Mouse (Mus musculus) bone marrow, adult 2 months (tissue): Measurements from ENCODE around the gene Gys1. TPM values are rescaled to one million over a fixed set of nuclear protein-coding genes. Genes with fewer than 3 reads are reported as not detected.
A peak's percentile ranks its signal among the peaks of the same experiment; 100 is the strongest.

Experiments used
- H3K27ac ChIP-seq: fragments of 200-500 bp; 2 replicates; pipeline ENCODE4 v1.5.1; 2012; ENCODE audit warnings: low read depth, mild to moderate bottlenecking, control low read depth, inconsistent platforms, low read length; ENCODE audit not compliant: control insufficient read depth, poor library complexity, insufficient read depth
- H3K4me1 ChIP-seq: fragments of 200-500 bp; 2 replicates; pipeline ENCODE4 v1.6.1; 2011; ENCODE audit warnings: low read length; ENCODE audit not compliant: control insufficient read depth, insufficient read depth
- H3K4me3 ChIP-seq: fragments of 200-500 bp; replicated peaks from 2 replicates; pipeline ENCODE3; 2011; ENCODE audit warnings: mild to moderate bottlenecking, low read depth, low read length, control low read depth; ENCODE audit not compliant: control insufficient read depth
- CTCF ChIP-seq: fragments of 200-500 bp; IDR thresholded peaks from 2 replicates; pipeline ENCODE4 v1.5.1; 2011; ENCODE audit warnings: low read length, control low read depth; ENCODE audit not compliant: control insufficient read depth, insufficient read depth
- POLR2A ChIP-seq: fragments of 200-500 bp; IDR thresholded peaks from 2 replicates; pipeline ENCODE4 v1.6.1; 2011; ENCODE audit warnings: low read depth, mild to moderate bottlenecking, control low read depth, low read length, borderline replicate concordance; ENCODE audit not compliant: control insufficient read depth
- WGBS: fragments of 180-500 bp; shearing (Covaris S2); methylation state at CpG from one replicate; pipeline ENCODE4 v1.1.7; 2018; 5-methylcytosine and 5-hydroxymethylcytosine counted together
- polyA plus RNA-seq: library from polyadenylated mRNA; stranded (reverse); fragments of >200 nt; gene quantifications from 2 replicates; pipeline ENCODE4 v1.2.4, GENCODE M21; 2011; ENCODE audit warnings: low replicate concordance; ENCODE audit not compliant: missing spikeins, insufficient read depth, insufficient read length

Gene Gys1
- polyA plus RNA-seq, 1 experiment: 17.4 TPM

DNA sequence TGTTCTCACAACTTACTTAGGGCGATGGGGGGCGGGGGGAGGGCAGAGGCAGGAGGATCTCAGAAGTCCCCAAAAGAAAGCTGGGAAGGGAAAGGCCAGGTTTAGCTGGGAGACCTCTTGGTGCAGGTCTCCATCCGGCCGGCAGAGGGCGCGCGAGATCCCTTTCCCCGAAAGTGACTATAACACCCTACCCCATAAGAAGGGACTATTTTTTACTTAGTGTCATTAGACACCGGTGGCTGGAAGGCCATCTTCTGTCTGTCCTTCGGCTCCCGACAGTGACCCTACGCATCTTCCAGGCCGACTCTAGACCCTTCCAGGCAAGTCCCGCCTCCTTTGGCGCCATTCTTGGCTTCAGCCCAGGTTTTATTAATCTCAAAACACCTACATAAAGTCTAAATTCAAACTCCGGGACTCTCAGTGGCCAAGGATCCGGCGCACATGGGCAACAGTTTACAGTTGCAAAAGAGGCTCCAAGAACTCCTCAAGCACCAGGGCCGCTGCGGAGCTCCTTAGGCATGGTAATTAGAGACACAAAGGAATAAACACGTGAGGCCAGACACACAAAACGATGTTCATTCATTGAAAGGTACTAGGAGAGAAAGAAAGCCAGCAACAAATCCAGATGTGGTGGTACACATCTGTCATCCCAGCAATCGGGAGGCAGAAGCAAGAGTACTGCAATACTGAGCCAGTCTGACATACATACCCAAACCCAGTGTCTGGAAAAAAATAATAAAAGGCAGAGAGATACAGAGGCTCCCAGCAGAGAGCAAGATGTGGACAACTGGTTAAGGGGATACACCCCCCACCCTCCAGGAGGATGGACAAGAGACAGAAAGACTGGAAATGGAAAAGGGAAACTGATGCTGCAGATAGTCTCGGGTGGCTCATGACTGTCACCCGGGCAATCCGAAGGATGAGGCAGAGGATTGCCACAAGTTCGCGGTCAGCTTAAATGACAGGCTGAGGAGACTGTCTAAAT, 29.3 kb upstream of the Gys1 start, which contains the start of gene Kcna7:
Gene Kcna7 (plus strand): TSS at position 563 of the 985 bp plus-strand sequence.
- WGBS: 8% methylated on average over 28 of the region's 28 CpGs
- TF ChIP-seq POLR2A (no peak), CTCF (peak; percentile 90)
- H3K27ac ChIP-seq: no peak within 1 kb of the TSS
- H3K4me1 ChIP-seq: no peaks in the 10 kb centered on the region
- no peak within 1 kb of the TSS for H3K4me3 ChIP-seq

DNA sequence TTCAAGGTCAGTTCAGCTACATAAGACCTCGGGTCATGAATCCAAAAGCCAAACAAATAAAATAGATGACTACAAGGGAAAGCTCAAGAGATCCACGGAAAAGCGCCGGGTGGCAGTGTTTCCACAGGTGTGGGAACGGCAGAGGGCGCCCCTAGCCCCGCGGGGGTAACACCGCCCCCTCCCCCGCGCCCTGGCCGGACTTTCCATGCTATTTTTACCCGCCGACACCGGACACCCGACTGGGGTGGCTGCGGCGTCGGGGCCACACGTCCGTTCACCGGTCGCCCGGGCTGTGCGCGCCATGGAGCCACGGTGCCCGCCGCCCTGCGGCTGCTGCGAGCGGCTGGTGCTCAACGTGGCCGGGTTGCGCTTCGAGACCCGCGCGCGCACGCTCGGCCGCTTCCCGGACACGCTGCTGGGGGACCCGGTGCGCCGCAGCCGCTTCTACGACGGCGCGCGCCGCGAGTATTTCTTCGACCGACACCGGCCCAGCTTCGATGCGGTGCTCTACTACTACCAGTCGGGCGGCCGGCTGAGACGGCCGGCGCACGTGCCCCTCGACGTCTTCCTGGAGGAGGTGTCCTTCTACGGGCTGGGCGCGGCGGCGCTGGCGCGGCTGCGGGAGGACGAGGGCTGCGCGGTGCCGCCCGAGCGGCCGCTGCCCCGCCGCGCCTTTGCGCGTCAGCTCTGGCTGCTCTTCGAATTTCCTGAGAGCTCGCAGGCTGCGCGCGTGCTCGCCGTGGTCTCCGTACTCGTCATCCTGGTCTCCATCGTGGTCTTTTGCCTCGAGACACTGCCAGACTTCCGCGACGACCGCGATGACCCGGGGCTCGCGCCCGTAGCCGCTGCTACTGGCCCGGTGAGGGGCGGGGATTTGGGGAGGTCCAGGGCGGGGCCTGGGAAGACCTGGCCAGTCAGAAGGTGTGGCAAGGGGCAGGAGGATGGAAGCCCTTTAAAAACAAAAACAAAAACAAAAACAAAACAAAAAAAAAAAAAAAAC, 28.2 kb upstream of the Gys1 start:
- TF ChIP-seq CTCF: no peak
- TF ChIP-seq POLR2A: no peak
- 2% methylated on average over 114 of the region's 114 CpGs for WGBS

DNA sequence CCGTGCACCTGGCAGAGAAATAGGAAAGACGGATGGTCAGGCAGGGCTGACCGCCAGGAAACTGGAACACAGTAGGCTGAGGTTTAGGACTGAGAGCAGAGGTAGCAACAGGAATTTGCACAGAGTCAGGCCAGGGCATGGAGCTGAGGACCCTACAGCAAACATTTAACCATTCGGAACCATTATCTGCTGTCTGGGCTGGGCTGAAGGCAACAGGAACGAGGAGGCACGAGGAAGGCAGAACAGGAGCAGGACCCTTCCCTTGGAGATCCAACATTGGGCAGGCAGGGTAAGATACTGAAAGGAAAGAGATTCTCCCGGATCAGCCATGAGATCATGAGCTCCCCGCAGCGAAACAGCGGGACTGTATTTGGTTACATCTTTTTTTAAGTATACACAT, 26.8 kb upstream of the Gys1 start:
- H3K4me3 ChIP-seq: no peak overlapping the region
- TF ChIP-seq POLR2A: no peak
- TF ChIP-seq CTCF: no peak
- no peaks in the 10 kb centered on the region for H3K4me1 ChIP-seq
- WGBS: 80% methylated on average over 10 of the region's 10 CpGs
- no peak overlapping the region for H3K27ac ChIP-seq

More for the DNA sequence above, 28.2 kb upstream of the Gys1 start:
- no peaks in the 10 kb centered on the region for H3K4me1 ChIP-seq
- H3K27ac ChIP-seq: no peak overlapping the region
- no peak overlapping the region for H3K4me3 ChIP-seq

GRCm38 (mm10) chr7:45408351-45408750, 26.3 kb upstream of the Gys1 start:
- no peak for TF ChIP-seq CTCF
- TF ChIP-seq POLR2A: no peak
- WGBS: 71% methylated on average over 7 of the region's 7 CpGs
- Histone ChIP-seq H3K4me3 (no peak overlapping the region), H3K4me1 (no peaks in the 10 kb centered on the region), H3K27ac (no peak overlapping the region)

DNA sequence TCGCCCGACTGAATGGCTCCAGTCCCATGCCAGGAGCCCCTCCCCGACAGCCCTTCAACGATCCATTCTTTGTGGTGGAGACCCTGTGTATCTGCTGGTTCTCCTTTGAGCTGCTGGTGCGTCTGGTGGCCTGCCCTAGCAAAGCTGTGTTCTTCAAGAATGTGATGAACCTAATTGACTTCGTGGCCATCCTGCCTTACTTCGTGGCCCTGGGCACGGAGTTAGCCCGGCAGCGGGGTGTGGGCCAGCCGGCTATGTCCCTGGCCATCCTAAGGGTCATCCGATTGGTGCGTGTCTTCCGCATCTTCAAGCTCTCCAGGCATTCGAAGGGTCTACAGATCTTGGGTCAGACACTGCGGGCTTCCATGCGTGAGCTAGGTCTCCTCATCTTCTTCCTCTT, 25.7 kb upstream of the Gys1 start:
- TF ChIP-seq POLR2A (no peak), CTCF (no peak)
- no peak overlapping the region for H3K4me3 ChIP-seq
- no peak overlapping the region for H3K27ac ChIP-seq
- H3K4me1 ChIP-seq: no peaks in the 10 kb centered on the region
- 85% methylated on average over 17 of the region's 17 CpGs for WGBS

DNA sequence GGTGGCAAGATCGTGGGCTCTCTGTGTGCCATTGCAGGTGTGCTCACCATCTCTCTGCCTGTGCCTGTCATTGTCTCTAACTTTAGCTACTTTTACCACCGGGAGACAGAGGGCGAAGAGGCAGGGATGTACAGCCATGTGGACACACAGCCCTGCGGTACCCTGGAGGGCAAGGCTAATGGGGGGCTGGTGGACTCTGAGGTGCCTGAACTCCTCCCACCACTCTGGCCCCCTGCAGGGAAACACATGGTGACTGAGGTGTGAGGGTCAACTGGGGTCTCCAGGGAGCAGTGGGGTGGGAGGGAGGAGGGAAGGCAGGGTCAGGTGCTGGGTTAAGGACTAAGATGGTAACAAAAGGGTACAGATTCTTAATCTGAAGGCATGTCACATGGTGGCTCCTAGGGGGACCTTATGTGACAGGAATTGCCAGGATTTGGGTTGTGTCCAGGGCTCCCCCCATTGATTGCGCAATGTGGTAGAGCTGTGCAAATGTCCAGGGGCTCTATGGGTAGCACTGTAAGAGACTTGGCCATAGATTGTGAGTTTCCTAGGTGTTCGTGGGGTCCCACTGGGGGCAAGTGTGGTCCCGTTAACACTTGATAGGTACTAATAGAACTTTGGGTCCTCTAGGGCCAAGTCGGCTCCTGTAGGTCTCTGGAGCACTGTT, 25.0 kb upstream of the Gys1 start:
- WGBS: 71% methylated on average over 8 of the region's 8 CpGs
- no peak overlapping the region for H3K27ac ChIP-seq
- no peaks in the 10 kb centered on the region for H3K4me1 ChIP-seq
- no peak overlapping the region for H3K4me3 ChIP-seq
- TF ChIP-seq POLR2A (no peak), CTCF (no peak)

DNA sequence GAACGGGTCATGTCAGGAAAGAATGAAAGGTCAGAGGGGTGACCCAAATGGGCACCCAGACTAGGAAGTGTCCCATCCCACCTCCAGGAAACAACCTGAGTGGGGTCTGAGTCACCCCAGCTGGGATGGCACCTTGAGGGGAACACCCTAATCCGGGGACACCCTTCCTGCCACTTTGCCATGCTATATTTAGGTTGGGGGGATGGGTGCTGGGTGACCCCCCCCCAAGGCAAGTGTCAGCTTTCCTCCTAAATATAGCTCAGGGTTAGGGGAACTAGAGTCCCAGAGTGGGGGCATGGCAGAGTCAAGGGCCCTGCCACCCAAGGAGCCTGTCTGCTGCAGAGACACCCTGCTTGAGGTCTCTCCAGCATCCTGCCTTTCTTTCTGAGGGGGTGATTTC, 22.2 kb upstream of the Gys1 start:
- Histone ChIP-seq H3K4me1 (no peaks in the 10 kb centered on the region), H3K27ac (no peak overlapping the region), H3K4me3 (no peak overlapping the region)
- TF ChIP-seq CTCF (no peak), POLR2A (no peak)
- WGBS: 58% methylated on average over 2 of the region's 2 CpGs
